Mouse (Mus musculus): Measurements from ENCODE around the gene Tmf1. TPM values are rescaled to one million over a fixed set of nuclear protein-coding genes. Genes with fewer than 3 reads are reported as not detected.

Tmf1 gene
- polyA plus RNA-seq, 1 experiment from 2014 or later: 49.1 TPM

DNA sequence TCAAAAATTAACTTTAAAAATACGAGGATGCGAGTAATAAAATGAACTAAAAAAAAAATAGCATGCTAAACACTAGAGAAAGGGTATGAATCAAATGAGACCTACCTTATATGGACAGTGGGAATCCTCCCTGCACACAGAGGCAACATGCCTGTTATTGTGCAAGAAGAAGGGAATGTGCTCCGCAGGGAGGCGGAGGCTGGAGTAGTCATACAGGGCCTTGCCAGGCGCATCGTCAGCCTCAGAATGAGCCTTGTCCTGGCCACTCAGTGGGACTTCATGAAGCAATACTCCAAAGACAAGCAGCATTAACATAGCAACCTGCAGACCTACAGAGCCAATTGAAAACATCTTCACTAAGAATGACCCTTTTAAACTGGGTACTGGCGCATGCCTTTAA is 33.8 kb downstream of the Tmf1 start:
- TF ChIP-seq CTCF (IDR thresholded peaks at IDR 0.05): no peak
- no peak for DNase-seq (ENCODE audit: low read depth, low spot score)
- ATAC-seq: no peak
- no peaks in the 10 kb centered on the region for H3K27me3 ChIP-seq
- ChIA-PET CTCF (interaction anchor here (1.0 to 1.4 kb wide), 2 partner anchors 21 to 65 kb away, joined by 3 to 4 read pairs; no protein-coding TSS in a partner anchor), POLR2A (no interaction called here)
- in situ Hi-C loops (cut with MboI; ENCODE audit: low pct_unique_long_range_greater_than_20kb): no loop called here

DNA sequence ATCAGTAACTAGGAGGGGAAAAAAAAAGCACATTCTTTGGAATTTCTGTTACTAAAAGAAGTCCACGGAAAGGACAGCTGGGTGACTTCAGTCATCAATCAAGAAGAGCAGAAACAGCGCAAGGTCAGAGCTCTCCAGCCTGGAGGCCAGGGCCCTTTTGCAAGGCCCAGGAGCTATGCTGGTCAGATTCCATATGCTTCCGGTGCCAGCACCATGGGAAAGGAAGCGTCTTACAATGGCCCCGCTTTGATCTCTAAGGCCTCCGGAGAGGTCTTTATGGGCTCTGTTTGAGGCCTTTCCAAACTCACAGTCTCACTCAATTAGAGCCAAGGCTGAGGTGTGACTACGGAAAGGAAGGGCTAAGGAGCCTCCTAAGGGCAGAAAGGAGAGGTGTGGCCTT is 34.6 kb downstream of the Tmf1 start:
- no peak for TF ChIP-seq CTCF (IDR thresholded peaks at IDR 0.05)
- ChIA-PET CTCF (interaction anchor here (1.4 kb wide), 1 partner anchor 20 kb away, joined by 4 read pairs; no protein-coding TSS in a partner anchor), POLR2A (no interaction called here)
- DNase-seq (ENCODE audit: low read depth, low spot score): no peak
- ATAC-seq: no peak
- H3K27me3 ChIP-seq: no peaks in the 10 kb centered on the region
- in situ Hi-C loops (cut with MboI; ENCODE audit: low pct_unique_long_range_greater_than_20kb): no loop called here

DNA sequence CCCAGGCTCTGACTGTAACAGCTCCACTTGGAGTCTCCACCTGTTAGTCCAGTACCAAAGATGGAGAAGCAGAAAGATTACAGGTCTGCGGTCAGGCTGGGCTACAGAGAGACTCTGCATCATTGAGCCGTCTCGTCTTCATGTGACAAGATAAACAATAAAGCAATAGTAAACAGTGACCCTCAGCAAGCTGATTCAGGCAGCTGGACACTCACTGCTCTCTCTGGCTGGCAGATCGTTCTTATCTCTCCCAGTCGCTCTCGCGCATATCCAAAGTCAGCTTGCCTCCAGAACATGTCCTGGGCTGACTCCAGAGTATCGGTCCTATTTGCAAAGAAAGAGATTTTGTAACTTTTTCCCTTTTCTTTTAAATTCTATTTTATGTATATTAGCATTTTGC is 36.3 kb downstream of the Tmf1 start:
- no peaks in the 10 kb centered on the region for H3K27me3 ChIP-seq
- in situ Hi-C loops (cut with MboI; ENCODE audit: low pct_unique_long_range_greater_than_20kb): no loop called here
- no peak for ATAC-seq
- CTCF ChIA-PET: no interaction called here
- POLR2A ChIA-PET: no interaction called here
- no peak for TF ChIP-seq CTCF (IDR thresholded peaks at IDR 0.05)
- no peak for DNase-seq (ENCODE audit: low read depth, low spot score)

DNA sequence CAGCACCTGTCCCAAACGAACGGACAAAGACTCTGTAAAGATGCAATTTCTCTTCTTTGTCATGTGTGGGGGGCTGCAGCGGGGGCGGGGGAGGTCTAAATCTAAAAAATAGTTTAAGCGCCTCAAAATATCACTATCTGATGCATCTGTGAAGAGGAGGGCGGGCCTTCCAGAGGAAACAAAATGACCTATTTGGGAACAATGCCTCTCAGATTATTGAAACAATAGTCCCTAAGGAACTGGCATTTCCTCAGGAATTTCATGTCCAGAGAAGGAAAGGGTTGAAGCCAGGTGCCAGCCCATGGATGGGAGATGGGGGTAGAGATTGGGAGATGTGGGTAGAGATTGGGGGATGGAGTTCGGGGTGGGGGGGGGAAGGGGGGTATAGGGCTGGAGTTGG is 37.1 kb downstream of the Tmf1 start:
- no peaks in the 10 kb centered on the region for H3K27me3 ChIP-seq
- in situ Hi-C loops (cut with MboI; ENCODE audit: low pct_unique_long_range_greater_than_20kb): no loop called here
- no peak for TF ChIP-seq CTCF (IDR thresholded peaks at IDR 0.05)
- ChIA-PET POLR2A (no interaction called here), CTCF (no interaction called here)
- ATAC-seq (no peak), DNase-seq (ENCODE audit: low read depth, low spot score) (no peak)

DNA sequence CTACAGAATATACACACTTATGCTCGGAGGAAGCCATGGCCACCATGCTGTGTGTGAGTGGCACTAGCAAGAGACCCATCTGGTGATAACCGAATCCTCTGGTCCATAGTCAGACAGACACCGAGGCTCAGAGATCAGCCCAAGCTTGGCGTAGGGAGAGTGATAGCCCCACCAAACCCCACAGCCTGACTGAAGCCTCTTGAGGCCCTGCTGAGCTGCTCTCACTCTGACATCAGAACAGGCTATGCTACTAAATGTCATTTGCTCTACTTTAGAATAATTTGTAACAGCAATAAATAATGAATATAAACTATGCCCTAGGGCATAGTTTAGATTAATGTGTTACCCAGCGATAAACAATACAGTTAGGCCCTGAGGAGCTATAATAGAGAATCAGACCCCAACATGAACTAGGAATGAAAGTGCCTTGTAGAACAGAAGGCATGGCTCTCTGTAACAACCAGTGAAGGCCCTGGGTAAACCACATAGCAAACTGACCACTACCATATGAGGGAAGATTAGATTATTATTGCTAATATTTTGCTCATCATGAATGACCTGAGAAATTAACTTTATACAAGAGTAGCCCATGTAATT is 46.1 kb downstream of the Tmf1 start:
- in situ Hi-C loops (cut with MboI; ENCODE audit: low pct_unique_long_range_greater_than_20kb): no loop called here
- DNase-seq (ENCODE audit: low read depth, low spot score) (no peak), ATAC-seq (no peak)
- ChIA-PET POLR2A (no interaction called here), CTCF (no interaction called here)
- TF ChIP-seq CTCF (IDR thresholded peaks at IDR 0.05): no peak
- H3K27me3 ChIP-seq: no peaks in the 10 kb centered on the region

DNA sequence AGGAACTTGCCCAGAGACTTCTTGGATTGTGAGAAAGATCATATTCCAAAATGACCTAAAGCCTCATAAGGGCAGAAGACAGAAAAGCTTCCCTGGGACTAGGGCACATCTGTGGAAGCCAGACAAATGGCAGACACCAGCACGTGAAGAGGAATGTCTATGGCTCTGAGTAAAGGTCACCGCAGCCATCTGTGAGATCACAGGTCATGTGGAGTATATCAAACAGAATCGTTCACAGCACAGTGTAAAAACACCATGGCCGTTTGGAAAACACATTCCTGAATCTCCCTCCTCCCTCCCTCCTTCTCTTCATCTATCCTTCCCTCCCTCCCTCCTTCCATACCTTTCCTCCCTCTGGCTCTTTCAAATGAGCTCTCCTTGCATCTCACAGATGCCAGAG is 47.1 kb downstream of the Tmf1 start:
- in situ Hi-C loops (cut with MboI; ENCODE audit: low pct_unique_long_range_greater_than_20kb): no loop called here
- DNase-seq (ENCODE audit: low read depth, low spot score): no peak
- POLR2A ChIA-PET: no interaction called here

DNA sequence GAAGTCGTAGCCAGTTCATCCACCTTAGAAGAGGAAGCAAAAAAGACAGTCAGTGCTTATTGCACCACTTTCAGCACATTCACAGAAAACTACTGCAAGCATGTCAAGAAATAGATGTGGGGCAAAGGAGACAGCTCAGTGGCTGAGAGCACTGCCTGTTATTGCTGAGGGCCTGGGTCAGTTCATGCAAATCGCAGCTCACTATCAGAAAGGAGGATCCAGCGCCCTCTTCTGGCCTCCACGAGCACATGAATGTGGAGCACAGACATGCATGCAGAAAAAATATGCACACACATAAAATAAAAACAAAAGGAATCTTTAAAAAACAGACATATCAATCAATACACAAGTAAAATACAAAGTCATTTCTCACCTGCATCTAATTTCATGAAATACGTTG is 47.9 kb downstream of the Tmf1 start:
- POLR2A ChIA-PET: no interaction called here
- ATAC-seq (no peak), DNase-seq (ENCODE audit: low read depth, low spot score) (no peak)
- peak; percentile 59 for TF ChIP-seq CTCF (IDR thresholded peaks at IDR 0.05)
- no peaks in the 10 kb centered on the region for H3K27me3 ChIP-seq
- in situ Hi-C loops (cut with MboI; ENCODE audit: low pct_unique_long_range_greater_than_20kb): no loop called here
- CTCF ChIA-PET: interaction anchor here (1.0 kb wide), 1 partner anchor 9 kb away, joined by 3 read pairs; no protein-coding TSS in a partner anchor

More for the DNA sequence above, 47.1 kb downstream of the Tmf1 start:
- no peaks in the 10 kb centered on the region for H3K27me3 ChIP-seq
- TF ChIP-seq CTCF (IDR thresholded peaks at IDR 0.05): no peak
- CTCF ChIA-PET: no interaction called here
- no peak for ATAC-seq

DNA sequence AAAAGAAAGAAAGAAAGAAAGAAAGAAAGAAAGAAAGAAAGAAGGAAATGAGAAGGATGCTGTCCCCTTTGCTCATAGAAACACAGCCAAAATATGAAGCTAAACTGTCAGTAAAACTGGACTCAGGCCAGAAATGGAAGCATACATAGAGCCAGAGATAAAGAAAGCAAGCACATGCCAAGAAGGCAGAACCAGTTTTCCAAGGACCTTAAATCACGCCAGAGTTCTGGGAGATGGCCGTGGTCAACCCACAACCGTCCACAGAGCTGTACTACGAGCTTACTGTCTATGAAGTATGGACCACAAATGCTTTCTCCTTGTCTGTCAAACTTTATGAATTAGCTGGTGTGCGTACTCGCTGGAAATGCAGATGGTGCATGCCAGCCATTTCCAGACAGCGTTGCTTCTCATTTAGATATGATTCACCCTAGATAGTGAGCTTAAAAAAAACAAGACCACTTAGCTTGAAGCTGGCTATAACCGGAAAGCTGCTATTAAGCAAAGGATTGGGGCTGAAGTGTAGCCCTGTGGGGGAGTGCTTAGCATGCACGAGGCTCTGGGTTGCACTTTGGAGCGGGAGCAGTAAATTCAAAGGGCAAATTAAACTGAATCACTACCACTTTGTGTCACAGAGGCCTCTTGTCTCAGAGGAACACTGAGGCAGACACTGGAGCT is 54.4 kb downstream of the Tmf1 start:
- ATAC-seq: no peak
- POLR2A ChIA-PET: no interaction called here
- DNase-seq (ENCODE audit: low read depth, low spot score): no peak

DNA sequence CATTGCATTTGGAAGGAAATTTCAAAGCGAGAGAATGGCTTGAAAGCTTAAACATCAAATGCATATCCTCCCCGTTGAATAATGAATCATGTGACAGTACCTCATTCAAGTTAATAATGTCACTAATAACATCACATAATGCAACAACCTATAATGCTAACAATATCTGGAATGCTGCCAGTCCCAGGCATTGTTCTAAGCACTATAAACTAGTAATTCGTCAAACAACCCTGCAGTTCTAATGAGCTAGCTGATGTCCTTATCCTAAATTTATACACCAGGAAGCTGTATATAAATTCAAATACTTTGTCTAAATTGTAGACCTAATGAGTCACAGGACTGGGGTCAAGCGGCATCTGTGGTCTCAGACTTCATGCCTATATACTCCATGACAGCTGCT is 58.0 kb downstream of the Tmf1 start:
- no peak for DNase-seq (ENCODE audit: low read depth, low spot score)
- ChIA-PET POLR2A (no interaction called here), CTCF (no interaction called here)
- in situ Hi-C loops (cut with MboI; ENCODE audit: low pct_unique_long_range_greater_than_20kb): no loop called here
- ATAC-seq: no peak
- H3K27me3 ChIP-seq: no peaks in the 10 kb centered on the region
- no peak for TF ChIP-seq CTCF (IDR thresholded peaks at IDR 0.05)

More for the DNA sequence above, 54.4 kb downstream of the Tmf1 start:
- no peak for TF ChIP-seq CTCF (IDR thresholded peaks at IDR 0.05)
- in situ Hi-C loops (cut with MboI; ENCODE audit: low pct_unique_long_range_greater_than_20kb): no loop called here
- no peaks in the 10 kb centered on the region for H3K27me3 ChIP-seq
- CTCF ChIA-PET: interaction anchor here (1.3 kb wide), 1 partner anchor 20 kb away, joined by 4 read pairs; no protein-coding TSS in a partner anchor

DNA sequence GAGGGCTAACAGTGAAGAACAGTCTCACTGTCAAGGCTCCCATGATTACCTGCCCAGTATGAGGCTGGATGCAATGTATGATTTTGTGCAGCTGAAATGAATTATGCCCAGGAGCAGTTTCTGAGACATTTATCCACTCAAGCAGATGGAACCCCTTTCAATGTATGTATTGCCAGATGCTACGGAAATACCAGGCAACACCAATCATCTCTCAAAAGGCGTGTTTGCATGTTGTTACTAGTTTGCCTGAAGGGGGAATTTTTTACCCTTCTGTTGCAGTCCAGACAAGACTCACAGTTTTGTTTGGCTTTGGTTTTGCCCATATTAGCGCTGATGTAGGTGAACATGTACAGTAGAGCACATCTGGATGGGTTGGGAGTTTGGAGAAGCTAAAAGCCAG is 60.6 kb downstream of the Tmf1 start:
- DNase-seq (ENCODE audit: low read depth, low spot score): no peak
- in situ Hi-C loops (cut with MboI; ENCODE audit: low pct_unique_long_range_greater_than_20kb): no loop called here
- TF ChIP-seq CTCF (IDR thresholded peaks at IDR 0.05): no peak
- CTCF ChIA-PET: interaction anchor here (1.7 kb wide), 1 partner anchor 16 kb away, joined by 3 read pairs; no protein-coding TSS in a partner anchor
- H3K27me3 ChIP-seq: no peaks in the 10 kb centered on the region
- no peak for ATAC-seq
- POLR2A ChIA-PET: interaction anchor here (0.6 kb wide), 2 partner anchors 57 to 63 kb away, joined by 3 read pairs; no protein-coding TSS in a partner anchor

DNA sequence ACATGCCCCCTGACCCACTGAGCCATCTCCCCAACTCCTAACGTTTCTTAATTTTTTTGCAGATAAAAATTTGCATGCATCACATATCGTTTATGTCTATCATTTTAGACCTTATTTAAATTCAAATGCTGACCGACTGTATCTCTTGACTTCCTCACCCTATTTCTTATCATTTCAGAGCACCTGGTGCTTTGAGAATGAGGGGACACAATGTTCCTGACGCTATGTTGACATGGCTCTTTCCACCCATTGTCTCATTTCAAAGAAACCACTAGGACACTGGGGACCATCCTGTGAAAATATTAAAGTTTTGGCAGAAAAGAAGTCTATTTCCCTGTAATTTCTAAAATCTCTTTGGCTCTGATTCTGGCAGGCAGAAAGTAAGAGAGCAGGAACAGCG is 62.0 kb downstream of the Tmf1 start:
- POLR2A ChIA-PET: no interaction called here
- CTCF ChIA-PET: interaction anchor here (1.0 to 1.7 kb wide), 2 partner anchors 17 to 21 kb away, joined by 3 read pairs; no protein-coding TSS in a partner anchor
- H3K27me3 ChIP-seq: no peaks in the 10 kb centered on the region
- no peak for TF ChIP-seq CTCF (IDR thresholded peaks at IDR 0.05)
- no peak for DNase-seq (ENCODE audit: low read depth, low spot score)
- ATAC-seq: no peak
- in situ Hi-C loops (cut with MboI; ENCODE audit: low pct_unique_long_range_greater_than_20kb): no loop called here

Measured in Patski (cell line).